Mouse (Mus musculus): ENCODE data around the gene Syne2. TPM values are rescaled to one million over a fixed set of nuclear protein-coding genes. Genes with fewer than 3 reads are reported as not detected.

Gene Syne2
- polyA plus RNA-seq, 1 experiment from 2014 or later, result 86.9 TPM

DNA sequence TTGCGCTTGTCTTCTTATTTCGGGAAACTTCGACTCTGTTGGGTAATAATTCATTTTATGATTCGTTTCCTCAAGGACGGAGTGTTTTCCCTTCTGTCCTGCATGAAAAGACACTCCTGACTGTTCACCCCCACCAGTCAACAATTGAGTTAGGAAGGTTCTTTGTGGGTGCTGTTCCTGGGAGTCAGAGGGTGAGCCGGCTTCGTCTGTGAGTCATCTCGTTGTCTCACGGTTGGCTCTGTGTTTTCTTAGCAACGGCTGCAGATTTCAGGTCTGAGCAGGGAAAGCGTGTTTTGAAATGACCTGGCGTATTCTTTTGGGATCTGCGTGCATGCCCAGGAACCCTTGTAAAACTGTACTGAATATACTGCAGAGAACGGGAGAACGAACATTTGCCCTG lies 9.8 kb downstream of the Syne2 start:
- in situ Hi-C loops (cut with MboI; ENCODE audit: low pct_unique_long_range_greater_than_20kb), result no loop called here
- H3K27me3 ChIP-seq, result no peaks in the 10 kb centered on the region
- ChIA-PET POLR2A (interaction anchor here (1.4 kb wide), 1 partner anchor 8 kb away, joined by 3 read pairs; no protein-coding TSS in a partner anchor), CTCF (no interaction called here)
- TF ChIP-seq CTCF (IDR thresholded peaks at IDR 0.05), result no peak
- no peak for DNase-seq (ENCODE audit: low read depth, low spot score)
- ATAC-seq, result peak; percentile 91

DNA sequence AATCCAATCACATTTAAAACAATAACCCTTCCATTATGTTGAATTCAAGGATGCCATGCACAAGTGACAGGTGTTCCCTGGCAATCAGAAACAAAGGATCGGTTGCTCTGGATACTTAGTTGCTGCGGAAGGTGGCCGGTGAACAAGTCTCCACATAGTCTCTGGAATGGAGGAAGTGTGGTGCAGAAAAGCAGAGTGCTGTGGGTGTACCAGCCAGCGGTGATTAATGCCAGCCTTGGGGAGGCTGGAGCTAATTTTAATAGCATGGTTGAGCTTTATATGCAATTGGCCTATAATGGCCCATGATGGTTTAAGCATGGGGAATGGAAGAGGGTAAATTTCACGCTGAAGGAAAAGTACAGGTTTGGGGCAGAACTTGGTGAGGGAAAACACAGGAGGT lies 11.7 kb downstream of the Syne2 start:
- in situ Hi-C loops (cut with MboI; ENCODE audit: low pct_unique_long_range_greater_than_20kb), result no loop called here
- POLR2A ChIA-PET, result interaction anchor here (0.7 kb wide), 1 partner anchor 7 kb away, joined by 3 read pairs; no protein-coding TSS in a partner anchor
- CTCF ChIA-PET, result interaction anchor here (1.5 kb wide), 1 partner anchor 64 kb away, joined by 4 read pairs; no protein-coding TSS in a partner anchor
- H3K27me3 ChIP-seq, result no peaks in the 10 kb centered on the region
- ATAC-seq (no peak), DNase-seq (ENCODE audit: low read depth, low spot score) (no peak)
- TF ChIP-seq CTCF (IDR thresholded peaks at IDR 0.05), result no peak

DNA sequence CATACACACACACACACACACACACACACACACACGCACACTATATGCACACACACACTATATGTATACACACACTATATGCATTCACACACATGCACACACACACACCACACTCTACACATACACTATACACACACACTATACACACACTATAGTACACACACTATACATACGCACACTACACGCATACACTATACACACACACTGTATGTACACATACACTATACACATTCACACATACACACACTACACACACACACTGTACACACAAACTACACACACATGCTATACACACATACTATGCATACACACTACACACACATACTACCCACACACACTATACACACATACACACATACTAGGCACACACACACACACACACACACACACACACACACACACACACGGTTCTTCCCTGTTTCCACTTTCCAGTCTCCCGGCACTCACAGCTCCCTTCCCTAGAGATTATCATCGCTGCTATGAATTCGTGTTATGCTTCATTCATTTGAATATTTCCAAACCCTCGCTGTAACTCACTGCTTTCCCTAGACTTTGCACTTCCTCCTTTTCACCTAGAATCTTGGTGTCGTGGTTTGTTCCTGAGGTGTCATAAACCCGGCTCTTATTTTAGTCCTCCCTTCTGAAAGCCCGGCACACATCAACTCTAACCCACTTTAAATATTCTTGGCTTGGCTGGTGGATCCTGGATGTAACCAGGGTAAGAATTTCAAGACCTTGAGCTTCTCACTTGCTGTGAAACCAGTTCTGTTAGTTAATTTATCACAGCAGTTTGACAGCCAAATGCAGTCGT lies 15.4 kb downstream of the Syne2 start:
- no peak for TF ChIP-seq CTCF (IDR thresholded peaks at IDR 0.05)
- no peaks in the 10 kb centered on the region for H3K27me3 ChIP-seq
- CTCF ChIA-PET, result interaction anchor here (0.6 to 1.4 kb wide), 3 partner anchors 11 to 233 kb away, joined by 3 to 5 read pairs (median 4); no protein-coding TSS in a partner anchor
- DNase-seq (ENCODE audit: low read depth, low spot score), result no peak
- POLR2A ChIA-PET, result no interaction called here
- in situ Hi-C loops (cut with MboI; ENCODE audit: low pct_unique_long_range_greater_than_20kb), result no loop called here
- no peak for ATAC-seq

DNA sequence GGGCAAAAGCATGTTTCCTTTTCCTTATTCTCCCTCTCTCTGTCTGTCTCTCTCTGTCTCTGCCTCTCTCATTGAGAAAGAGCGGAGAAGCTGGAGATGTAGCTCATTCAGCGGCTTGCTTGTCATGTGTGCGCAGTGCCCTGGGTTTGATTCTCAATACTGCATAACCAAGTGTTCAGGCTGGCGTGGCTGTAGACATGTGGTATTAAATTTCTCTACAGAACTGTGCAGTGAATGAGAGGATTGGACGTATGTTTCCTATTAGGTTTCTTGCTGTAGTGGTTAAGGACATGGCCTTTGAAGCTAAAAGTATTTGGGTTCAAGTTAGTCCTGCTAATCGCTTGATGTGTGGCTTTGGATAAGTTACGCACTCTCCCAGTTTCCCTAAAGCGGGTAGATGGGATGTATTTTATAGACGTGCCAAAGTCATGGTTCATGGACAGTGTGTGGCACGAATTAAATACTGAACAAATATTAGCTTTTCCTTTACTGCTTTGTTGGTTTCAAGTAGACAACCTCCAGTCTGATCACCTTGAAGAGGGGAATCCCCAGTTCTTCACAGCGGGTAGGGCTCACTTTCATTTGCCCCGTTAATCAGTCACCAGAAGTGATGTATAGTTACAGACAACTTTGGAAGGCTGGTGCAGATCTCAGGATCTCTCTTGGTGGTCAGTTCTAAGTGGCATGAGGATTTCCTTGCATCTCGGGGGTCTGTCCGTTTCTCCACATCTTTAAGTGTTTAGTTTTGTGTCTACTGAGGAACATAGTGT lies 16.2 kb downstream of the Syne2 start:
- no peak for TF ChIP-seq CTCF (IDR thresholded peaks at IDR 0.05)
- ATAC-seq, result no peak
- H3K27me3 ChIP-seq, result no peaks in the 10 kb centered on the region
- CTCF ChIA-PET, result interaction anchor here (0.6 to 1.4 kb wide), 4 partner anchors 12 to 233 kb away, joined by 3 to 5 read pairs (median 4); no protein-coding TSS in a partner anchor
- no peak for DNase-seq (ENCODE audit: low read depth, low spot score)
- POLR2A ChIA-PET, result no interaction called here
- in situ Hi-C loops (cut with MboI; ENCODE audit: low pct_unique_long_range_greater_than_20kb), result no loop called here

DNA sequence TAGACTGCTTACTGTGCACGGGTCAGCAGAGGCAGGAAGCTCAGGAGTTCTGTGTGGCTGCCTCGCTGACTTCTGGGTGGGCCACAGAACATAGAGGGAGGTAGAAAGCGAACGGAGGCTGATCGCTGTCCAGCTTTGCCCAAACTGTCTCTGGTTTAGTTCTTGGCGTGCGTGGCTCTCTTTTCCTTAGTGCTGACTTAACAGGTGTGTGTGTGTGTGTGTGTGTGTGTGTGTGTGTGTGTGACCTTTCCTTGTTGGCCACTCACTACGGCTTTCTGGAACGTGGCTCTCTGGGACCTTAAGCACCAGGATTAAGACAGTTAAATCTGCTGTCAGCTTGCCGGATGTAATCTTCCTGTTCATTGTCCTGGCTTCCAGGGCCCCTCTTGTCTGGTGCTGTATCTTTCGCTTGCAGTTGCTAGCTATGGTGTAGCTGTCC lies 18.6 kb downstream of the Syne2 start:
- POLR2A ChIA-PET, result interaction anchor here (0.7 to 0.9 kb wide), 3 partner anchors 10 to 356 kb away, joined by 3 to 4 read pairs (median 4); no protein-coding TSS in a partner anchor
- TF ChIP-seq CTCF (IDR thresholded peaks at IDR 0.05), result no peak
- no peak for ATAC-seq
- CTCF ChIA-PET, result interaction anchor here (0.9 to 2.6 kb wide), 3 partner anchors 10 to 28 kb away, joined by 3 to 7 read pairs (median 4); no protein-coding TSS in a partner anchor
- H3K27me3 ChIP-seq, result no peaks in the 10 kb centered on the region
- in situ Hi-C loops (cut with MboI; ENCODE audit: low pct_unique_long_range_greater_than_20kb), result no loop called here
- no peak for DNase-seq (ENCODE audit: low read depth, low spot score)

DNA sequence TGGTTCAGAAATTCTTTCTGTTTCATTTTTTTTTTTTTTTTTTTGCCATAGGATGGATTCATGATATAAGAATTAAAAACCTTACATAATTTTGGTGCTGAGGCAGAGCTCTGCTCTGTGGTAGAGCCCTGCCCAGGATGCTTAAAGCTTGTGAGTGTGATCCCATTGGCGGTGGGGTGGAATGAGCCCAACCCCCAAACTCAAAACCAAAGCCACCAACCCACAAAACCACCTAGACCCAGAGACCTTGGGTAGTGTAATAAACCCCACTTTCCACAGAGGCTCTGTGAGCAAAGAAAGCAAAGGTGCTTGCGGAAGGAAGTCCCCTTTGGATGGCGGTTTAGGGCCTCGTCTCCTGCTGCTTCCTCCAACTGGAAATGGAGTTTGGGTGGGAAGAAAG lies 19.5 kb downstream of the Syne2 start:
- in situ Hi-C loops (cut with MboI; ENCODE audit: low pct_unique_long_range_greater_than_20kb), result no loop called here
- ChIA-PET POLR2A (interaction anchor here (0.7 to 1.4 kb wide), 2 partner anchors 17 to 189 kb away, joined by 3 to 4 read pairs; no protein-coding TSS in a partner anchor), CTCF (interaction anchor here (2.6 kb wide), 1 partner anchor 18 kb away, joined by 7 read pairs; no protein-coding TSS in a partner anchor)
- ATAC-seq (no peak), DNase-seq (ENCODE audit: low read depth, low spot score) (no peak)
- H3K27me3 ChIP-seq, result no peaks in the 10 kb centered on the region
- TF ChIP-seq CTCF (IDR thresholded peaks at IDR 0.05), result no peak

DNA sequence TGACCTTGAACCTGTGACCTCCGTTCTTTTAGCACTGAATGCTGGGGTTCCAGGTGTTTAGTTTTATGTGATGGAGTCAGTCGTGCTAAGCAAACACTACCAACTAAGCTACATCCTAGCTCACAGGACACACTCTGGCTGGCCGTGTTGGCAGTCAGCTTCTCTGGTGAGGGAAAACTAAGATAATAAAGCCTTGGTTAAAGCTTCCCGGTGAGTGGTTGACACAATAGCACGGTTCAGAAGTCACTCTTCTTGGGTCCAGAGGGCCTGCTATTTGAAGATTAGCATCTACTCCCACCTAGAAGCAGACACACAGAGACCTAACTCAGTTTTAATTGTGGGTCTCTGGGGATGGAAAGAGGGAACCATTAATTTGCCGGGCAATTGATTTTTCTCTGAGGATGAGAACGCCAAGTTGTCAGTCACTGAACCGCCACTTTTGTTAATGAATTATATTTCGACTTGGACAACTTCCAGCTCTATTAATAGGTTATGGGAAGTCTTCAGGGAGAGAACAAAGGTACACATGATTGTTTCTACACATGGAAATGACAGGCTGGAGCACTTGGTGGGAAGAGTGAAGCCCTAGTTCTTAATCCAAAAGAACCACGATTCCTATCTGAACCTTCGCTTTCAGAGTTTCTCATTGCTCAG lies 21.3 kb downstream of the Syne2 start:
- ATAC-seq (peak; percentile 67), DNase-seq (ENCODE audit: low read depth, low spot score) (no peak)
- H3K27me3 ChIP-seq, result no peaks in the 10 kb centered on the region
- TF ChIP-seq CTCF (IDR thresholded peaks at IDR 0.05), result no peak
- CTCF ChIA-PET, result no interaction called here
- in situ Hi-C loops (cut with MboI; ENCODE audit: low pct_unique_long_range_greater_than_20kb), result no loop called here
- POLR2A ChIA-PET, result no interaction called here

DNA sequence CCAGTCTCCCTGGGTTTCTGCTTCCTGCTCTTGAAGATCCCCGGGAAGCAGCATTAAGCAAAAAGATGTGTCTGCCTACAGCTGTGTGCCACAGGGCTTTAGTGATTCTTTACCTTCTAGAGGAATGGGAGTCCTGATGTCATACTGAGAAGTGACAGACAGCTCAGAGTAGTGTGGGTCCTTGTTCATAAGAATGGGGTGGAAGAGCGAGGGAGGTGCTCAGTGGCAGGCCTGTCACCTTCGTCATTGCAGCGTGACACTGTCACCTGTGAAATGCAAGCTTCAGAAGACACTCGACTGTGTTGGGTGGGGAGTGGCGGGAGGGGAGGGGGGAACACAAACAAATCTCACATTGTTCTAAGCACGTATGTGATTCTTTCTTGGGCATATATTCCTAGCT lies 23.2 kb downstream of the Syne2 start:
- TF ChIP-seq CTCF (IDR thresholded peaks at IDR 0.05), result no peak
- DNase-seq (ENCODE audit: low read depth, low spot score), result no peak
- no peak for ATAC-seq
- in situ Hi-C loops (cut with MboI; ENCODE audit: low pct_unique_long_range_greater_than_20kb), result no loop called here
- ChIA-PET CTCF (no interaction called here), POLR2A (no interaction called here)
- H3K27me3 ChIP-seq, result no peaks in the 10 kb centered on the region

DNA sequence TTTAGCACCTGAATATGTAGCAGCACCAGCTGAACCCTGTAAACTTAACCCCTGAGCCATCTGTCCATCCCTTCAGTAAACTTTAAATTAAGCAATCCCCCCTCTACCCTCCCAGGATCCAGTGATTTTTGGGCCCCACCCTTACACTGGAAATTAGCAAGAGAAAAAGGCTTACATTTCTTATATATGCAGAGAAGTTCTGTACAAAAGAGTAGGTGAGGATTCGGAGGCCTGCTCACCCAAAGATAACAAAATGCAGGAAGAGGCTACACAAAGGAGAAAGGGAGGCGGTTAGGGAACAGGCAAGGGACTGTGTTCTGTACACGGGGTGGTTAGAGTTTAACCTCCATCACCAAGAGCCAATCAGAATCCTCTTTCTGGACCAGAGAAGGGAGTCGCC lies 26.4 kb downstream of the Syne2 start:
- ChIA-PET CTCF (no interaction called here), POLR2A (no interaction called here)
- DNase-seq (ENCODE audit: low read depth, low spot score) (no peak), ATAC-seq (no peak)
- no peaks in the 10 kb centered on the region for H3K27me3 ChIP-seq
- no peak for TF ChIP-seq CTCF (IDR thresholded peaks at IDR 0.05)
- in situ Hi-C loops (cut with MboI; ENCODE audit: low pct_unique_long_range_greater_than_20kb), result no loop called here

DNA sequence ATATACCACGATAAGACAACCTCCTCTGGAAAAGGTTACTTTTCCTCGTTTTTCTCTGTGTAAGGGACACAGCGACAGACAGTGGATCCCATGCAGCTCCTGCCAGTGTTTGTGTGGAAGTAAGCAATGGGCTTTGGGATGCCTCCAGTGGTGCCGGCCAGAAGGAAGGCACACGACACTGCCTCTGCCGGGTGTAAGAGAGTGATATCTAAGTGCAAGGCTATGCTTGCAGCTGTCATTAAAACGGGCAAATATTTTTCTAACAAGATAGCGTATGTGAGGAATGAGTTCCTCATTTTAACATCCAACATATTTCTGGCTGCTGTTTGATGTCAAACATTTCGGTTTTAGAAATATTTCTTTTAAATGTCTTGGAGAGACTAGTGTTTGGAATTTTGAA lies 27.1 kb downstream of the Syne2 start:
- TF ChIP-seq CTCF (IDR thresholded peaks at IDR 0.05), result no peak
- ChIA-PET POLR2A (no interaction called here), CTCF (no interaction called here)
- in situ Hi-C loops (cut with MboI; ENCODE audit: low pct_unique_long_range_greater_than_20kb), result no loop called here
- H3K27me3 ChIP-seq, result no peaks in the 10 kb centered on the region
- ATAC-seq (no peak), DNase-seq (ENCODE audit: low read depth, low spot score) (no peak)

All from Patski (cell line).